Mouse (Mus musculus) T-helper 17 cell (primary cell): ENCODE results near the gene Gne.

ENCODE experiments used
- in situ Hi-C, 2 experiments: fragments of 300-600 bp; cut with MboI, MseI; formaldehyde crosslinking; loops; 1 replicate in 1 of 2; 2 replicates in 1 of 2; pipeline ENCODE4 v1.15.1; 2025; ENCODE audit warnings: high pct_unique_total_duplicates in 2 of 2

Gne gene

GRCm38 (mm10) chr4:44072873-44073441 lies 11.0 kb downstream of the Gne start:
- in situ Hi-C loops, result loop anchor here in 1 of 2 experiments (5.0 kb wide), 1 partner anchor 44 kb away; no protein-coding TSS in a partner anchor

- in situ Hi-C loops, result loop anchor here in 1 of 2 experiments (5.0 kb wide), 1 partner anchor 45 kb away; no protein-coding TSS in a partner anchor
Measured at GRCm38 (mm10) chr4:44072146-44072872, 11.7 kb downstream of the Gne start.

- in situ Hi-C loops, result loop anchor here in 1 of 2 experiments (5.0 kb wide), 1 partner anchor 46 kb away; no protein-coding TSS in a partner anchor
Measured at GRCm38 (mm10) chr4:44071741-44072145, 12.2 kb downstream of the Gne start.

- in situ Hi-C loops, result loop anchor here in 1 of 2 experiments (5.0 kb wide), 1 partner anchor 47 kb away; no protein-coding TSS in a partner anchor
Measured at GRCm38 (mm10) chr4:44070641-44071040, 13.3 kb downstream of the Gne start.

- in situ Hi-C loops, result no loop called here
Measured at GRCm38 (mm10) chr4:44069411-44069810, 14.6 kb downstream of the Gne start.

GRCm38 (mm10) chr4:44068736-44069135 lies 15.2 kb downstream of the Gne start:
- in situ Hi-C loops, result no loop called here

GRCm38 (mm10) chr4:44066891-44067290 lies 17.1 kb downstream of the Gne start:
- in situ Hi-C loops, result no loop called here

GRCm38 (mm10) chr4:44065355-44066025 lies 18.5 kb downstream of the Gne start:
- in situ Hi-C loops, result no loop called here

GRCm38 (mm10) chr4:44062816-44063215 lies 21.2 kb downstream of the Gne start:
- in situ Hi-C loops, result no loop called here

- in situ Hi-C loops, result no loop called here
Measured at GRCm38 (mm10) chr4:44062062-44062461, 21.9 kb downstream of the Gne start.

GRCm38 (mm10) chr4:44059674-44060073 lies 24.3 kb downstream of the Gne start:
- in situ Hi-C loops, result no loop called here

- in situ Hi-C loops, result loop anchor here in 1 of 2 experiments (10.0 kb wide), 1 partner anchor 845 kb away; no protein-coding TSS in a partner anchor
Measured at GRCm38 (mm10) chr4:44049812-44050211, 34.2 kb downstream of the Gne start.

- in situ Hi-C loops, result loop anchor here in 1 of 2 experiments (10.0 kb wide), 1 partner anchor 849 kb away; no protein-coding TSS in a partner anchor
Measured at GRCm38 (mm10) chr4:44046066-44046465, 37.9 kb downstream of the Gne start.

GRCm38 (mm10) chr4:44044685-44045356 lies 39.2 kb downstream of the Gne start:
- in situ Hi-C loops, result loop anchor here in 1 of 2 experiments (10.0 kb wide), 1 partner anchor 850 kb away; no protein-coding TSS in a partner anchor

- in situ Hi-C loops, result loop anchor here in 1 of 2 experiments (10.0 kb wide), 1 partner anchor 852 kb away; no protein-coding TSS in a partner anchor
Measured at GRCm38 (mm10) chr4:44043182-44043581, 40.8 kb downstream of the Gne start.

- in situ Hi-C loops, result loop anchor here in 1 of 2 experiments (10.0 kb wide), 1 partner anchor 852 kb away; no protein-coding TSS in a partner anchor
Measured at GRCm38 (mm10) chr4:44042429-44042828, 41.5 kb downstream of the Gne start.

- in situ Hi-C loops, result loop anchor here in 1 of 2 experiments (10.0 kb wide), 1 partner anchor 854 kb away; no protein-coding TSS in a partner anchor
Measured at GRCm38 (mm10) chr4:44040802-44041201, 43.2 kb downstream of the Gne start.

- in situ Hi-C loops, result no loop called here
Measured at GRCm38 (mm10) chr4:44036455-44036854, 47.5 kb downstream of the Gne start.

- in situ Hi-C loops, result no loop called here
Measured at GRCm38 (mm10) chr4:44031521-44031920, 52.5 kb downstream of the Gne start.

- in situ Hi-C loops, result no loop called here
Measured at GRCm38 (mm10) chr4:44029661-44030066, 54.3 kb downstream of the Gne start.
